In genomic region chr12:12323616-12324223, GRCm38 (mm10) we compare ENCODE assay signal across 8 mouse cellular contexts.
DNase-seq lines count a peak whose midpoint lies in the region; ATAC-seq and TF ChIP-seq lines count a peak whose summit lies in the region.

No protein-coding gene starts in this region.

- 11% methylated on average over 18 of the region's 18 CpGs for WGBS in embryonic facial prominence, embryonic 13.5 days
- 23% methylated on average over 18 of the region's 18 CpGs for WGBS in heart, adult 2 months
- 19% methylated on average over 18 of the region's 18 CpGs for WGBS in kidney, adult 2 months
- whole genome bisulfite sequencing in limb, embryonic 11.5 days, result 23% methylated on average over 18 of the region's 18 CpGs
- WGBS in midbrain, embryonic 14.5 days, result 7% methylated on average over 18 of the region's 18 CpGs

- no peaks in the 10 kb centered on the region for H3K9me3 ChIP-seq in embryonic facial prominence, embryonic 13.5 days
- H3K9me3 ChIP-seq in limb, embryonic 11.5 days (ENCODE audit: control insufficient read depth, low read length), result no peaks in the 10 kb centered on the region
- no peaks in the 10 kb centered on the region for H3K9me3 ChIP-seq in midbrain, embryonic 14.5 days (ENCODE audit: control insufficient read depth, low read length)

- H3K9ac ChIP-seq in embryonic facial prominence, embryonic 13.5 days, result peak overlapping the region; percentile 61
- H3K9ac ChIP-seq in heart, adult 2 months (ENCODE audit: low read depth, low read length), result no peak overlapping the region; the same call in 1 of the 2 replicates
- peak overlapping the region; percentile 12; the same call in 1 of the 2 replicates for H3K9ac ChIP-seq in limb, embryonic 11.5 days (ENCODE audit: low read length)
- H3K9ac ChIP-seq in midbrain, embryonic 14.5 days (replicated peaks; ENCODE audit: low read length), result peak overlapping the region; percentile 38

- TF ChIP-seq POLR2A in heart, adult 2 months (IDR thresholded peaks at IDR 0.05; ENCODE audit: insufficient read depth, low read depth, low read length), result no peak
- no peak for TF ChIP-seq POLR2A in kidney, adult 2 months (IDR thresholded peaks at IDR 0.05; ENCODE audit: low read depth, low read length)

- intact Hi-C loops in heart, adult 2 months (cut with DNase I), result loop anchor here (1.0 to 10.0 kb wide), 4 partner anchors 73 to 891 kb away; partner anchors contain the start of gene Mycn

- H3K79me2 ChIP-seq in heart, adult 2 months (replicated peaks; ENCODE audit: control insufficient read depth, insufficient read depth, low read length), result no peaks in the 10 kb centered on the region

- peak overlapping the region; percentile 35 for H3K4me3 ChIP-seq in embryonic facial prominence, embryonic 13.5 days
- H3K4me3 ChIP-seq in heart, adult 2 months, result no peak overlapping the region
- H3K4me3 ChIP-seq in kidney, adult 2 months (ENCODE audit: insufficient read depth, low read depth, low read length), result peak overlapping the region; percentile 17; the same call in 1 of the 2 replicates
- no peak overlapping the region for H3K4me3 ChIP-seq in limb, embryonic 11.5 days (ENCODE audit: low read depth, low read length)
- peak overlapping the region; percentile 11 for H3K4me3 ChIP-seq in midbrain, embryonic 14.5 days (replicated peaks; ENCODE audit: low read depth, low read length)

- no peak for TF ChIP-seq CTCF in heart, adult 2 months (IDR thresholded peaks at IDR 0.05)
- TF ChIP-seq CTCF in kidney, adult 2 months (conservative IDR thresholded peaks at IDR 0.05; ENCODE audit: insufficient read depth, insufficient read length, low read depth, low read length), result peak; percentile 93

- H3K27ac ChIP-seq in embryonic facial prominence, embryonic 13.5 days, result peak overlapping the region; percentile 86
- no peak overlapping the region for H3K27ac ChIP-seq in heart, adult 2 months
- H3K27ac ChIP-seq in kidney, adult 2 months (ENCODE audit: insufficient read depth, low read depth, low read length), result no peak overlapping the region
- no peak overlapping the region; the same call in 1 of the 2 replicates for H3K27ac ChIP-seq in limb, embryonic 11.5 days (replicated peaks; ENCODE audit: low read depth, low read length)
- peak overlapping the region; percentile 80 for H3K27ac ChIP-seq in midbrain, embryonic 14.5 days (replicated peaks; ENCODE audit: low read depth, low read length)

- ATAC-seq in embryonic facial prominence, embryonic 13.5 days (ENCODE audit: insufficient number of reproducible peaks, insufficient read depth, low FRiP score, low TSS enrichment, low read depth), result peak; percentile 70; the same call in 1 of the 2 replicates
- peak; percentile 85 for ATAC-seq in limb, embryonic 11.5 days (ENCODE audit: insufficient number of reproducible peaks, low FRiP score, low TSS enrichment, low read depth)
- peak; percentile 89 for ATAC-seq in midbrain, embryonic 14.5 days (ENCODE audit: low FRiP score, low TSS enrichment)

- DNase-seq in 3134 (ENCODE audit: extremely low read depth, insufficient read length, low spot score), result peak; percentile 20
- peak; percentile 91 to 92 for DNase-seq in adrenal gland, postnatal 36 days
- DNase-seq in heart, adult 2 months, result peak; percentile 81 to 93
- DNase-seq in kidney, adult 2 months, result peak; percentile 87
- peak; percentile 98 for DNase-seq in limb, embryonic 11.5 days (ENCODE audit: low spot score)
- peak; percentile 96 for DNase-seq in midbrain, embryonic 14.5 days
- peak; percentile 69 to 89 for DNase-seq in spleen, adult 18-20 months

- H3K4me1 ChIP-seq in embryonic facial prominence, embryonic 13.5 days, result peaks cover 17% of the 10 kb centered on the region
- H3K4me1 ChIP-seq in heart, adult 2 months (ENCODE audit: control insufficient read depth, insufficient read depth, low read length), result peaks cover 2% of the 10 kb centered on the region
- H3K4me1 ChIP-seq in kidney, adult 2 months (ENCODE audit: control insufficient read depth, insufficient read depth, low read length), result no peaks in the 10 kb centered on the region; the same call in 1 of the 2 replicates
- no peaks in the 10 kb centered on the region for H3K4me1 ChIP-seq in limb, embryonic 11.5 days (ENCODE audit: control insufficient read depth, insufficient read depth, low read length)
- no peaks in the 10 kb centered on the region for H3K4me1 ChIP-seq in midbrain, embryonic 14.5 days (ENCODE audit: control insufficient read depth, insufficient read depth, low read length)

- TF ChIP-seq EP300 in heart, adult 2 months (IDR thresholded peaks at IDR 0.05; ENCODE audit: insufficient read depth, low read depth, low read length), result 0 out of 2 replicates have a peak, but pooled peaks have one; percentile 47

- H3K36me3 ChIP-seq in embryonic facial prominence, embryonic 13.5 days, result no peaks in the 10 kb centered on the region
- no peaks in the 10 kb centered on the region for H3K36me3 ChIP-seq in heart, adult 2 months (ENCODE audit: control insufficient read depth, insufficient read depth, low read length)
- no peaks in the 10 kb centered on the region for H3K36me3 ChIP-seq in kidney, adult 2 months (ENCODE audit: control insufficient read depth, insufficient read depth, low read length)
- no peaks in the 10 kb centered on the region for H3K36me3 ChIP-seq in limb, embryonic 11.5 days (ENCODE audit: control insufficient read depth, insufficient read depth, low read length)
- H3K36me3 ChIP-seq in midbrain, embryonic 14.5 days (ENCODE audit: control insufficient read depth, insufficient read depth, low read length), result no peaks in the 10 kb centered on the region

- H3K27me3 ChIP-seq in embryonic facial prominence, embryonic 13.5 days, result no peaks in the 10 kb centered on the region; the same call in 1 of the 2 replicates
- H3K27me3 ChIP-seq in heart, adult 2 months (ENCODE audit: control insufficient read depth, insufficient read depth, low read length), result no peaks in the 10 kb centered on the region
- no peaks in the 10 kb centered on the region for H3K27me3 ChIP-seq in kidney, adult 2 months (replicated peaks; ENCODE audit: control insufficient read depth, insufficient read depth, low read length)
- H3K27me3 ChIP-seq in limb, embryonic 11.5 days (ENCODE audit: control insufficient read depth, insufficient read depth, low read length), result no peaks in the 10 kb centered on the region
- no peaks in the 10 kb centered on the region for H3K27me3 ChIP-seq in midbrain, embryonic 14.5 days (ENCODE audit: control insufficient read depth, insufficient read depth, low read length)

- H3K4me2 ChIP-seq in embryonic facial prominence, embryonic 13.5 days, result peak overlapping the region; percentile 63
- peak overlapping the region; percentile 30; the same call in 1 of the 2 replicates for H3K4me2 ChIP-seq in limb, embryonic 11.5 days (ENCODE audit: low read depth, severe bottlenecking)
- H3K4me2 ChIP-seq in midbrain, embryonic 14.5 days (ENCODE audit: low read length), result peak overlapping the region; percentile 45

Comparison
In these comparisons a context has a peak if more than half of its experiments do, and no peak if none do; other contexts are left out.
1. DNase-seq: peak in every context shown above with its lines; median percentile 98 in limb, embryonic 11.5 days; 96 in midbrain, embryonic 14.5 days; 92 in adrenal gland, postnatal 36 days; 87 in heart, adult 2 months; 87 in kidney, adult 2 months; 79 in spleen, adult 18-20 months; 20 in 3134.
2. H3K27ac ChIP-seq: peak in embryonic facial prominence, embryonic 13.5 days (single experiment) and midbrain, embryonic 14.5 days (single experiment); none in heart, adult 2 months (single experiment), kidney, adult 2 months (single experiment) and limb, embryonic 11.5 days (single experiment).
3. H3K4me3 ChIP-seq: peak in embryonic facial prominence, embryonic 13.5 days (single experiment), kidney, adult 2 months (single experiment) and midbrain, embryonic 14.5 days (single experiment); none in heart, adult 2 months (single experiment) and limb, embryonic 11.5 days (single experiment).
4. Peak in every context shown above with its lines, with median percentiles within 50 percentile points of each other: ATAC-seq and H3K4me2 ChIP-seq.